ENCODE assay signal across 7 mouse cellular contexts in the genomic region with DNA sequence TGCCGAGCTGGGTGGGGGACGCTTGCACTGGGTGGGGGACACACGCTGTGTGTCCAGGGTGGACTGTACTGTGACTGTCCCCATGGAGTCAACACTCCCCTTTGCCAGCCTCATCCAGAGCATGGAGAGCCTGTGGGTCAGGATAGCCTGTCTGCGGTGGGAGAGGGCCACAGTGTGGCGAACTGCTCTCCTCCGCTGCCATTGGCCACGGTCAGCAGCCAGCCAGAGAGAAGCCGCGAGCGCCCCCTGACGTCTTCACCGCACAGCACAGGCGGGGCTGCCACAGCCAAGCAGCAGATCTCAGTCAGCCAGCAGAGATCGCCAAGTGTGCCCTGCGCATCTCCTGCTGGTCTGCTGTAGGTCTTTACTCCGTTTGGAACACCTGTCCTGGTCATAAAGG. TPM values are rescaled to one million over a fixed set of nuclear protein-coding genes. Genes with fewer than 3 reads are reported as not detected.
DNase-seq lines count a peak whose midpoint lies in the region; ATAC-seq and TF ChIP-seq lines count a peak whose summit lies in the region.

No protein-coding gene starts in this region.

- H3K4me3 ChIP-seq in embryonic facial prominence, embryonic 13.5 days, result 0 out of 2 replicates have a peak overlapping the region, but pooled peaks have one; percentile 16
- H3K4me3 ChIP-seq in heart, adult 2 months, result no peak overlapping the region
- peak overlapping the region; percentile 8; the same call in 1 of the 2 replicates for H3K4me3 ChIP-seq in kidney, adult 2 months (ENCODE audit: insufficient read depth, low read depth, low read length)
- peak overlapping the region; percentile 23; the same call in 1 of the 2 replicates for H3K4me3 ChIP-seq in limb, embryonic 10.5 days
- no peak overlapping the region for H3K4me3 ChIP-seq in midbrain, embryonic 12.5 days

- peak; percentile 68; the same call in 1 of the 2 replicates for TF ChIP-seq POLR2A in heart, adult 2 months (IDR thresholded peaks at IDR 0.05; ENCODE audit: insufficient read depth, low read depth, low read length)
- TF ChIP-seq POLR2A in kidney, adult 2 months (IDR thresholded peaks at IDR 0.05; ENCODE audit: low read depth, low read length), result peak; percentile 29

- H3K4me1 ChIP-seq in embryonic facial prominence, embryonic 13.5 days, result peaks cover 15% of the 10 kb centered on the region
- H3K4me1 ChIP-seq in heart, adult 2 months (ENCODE audit: control insufficient read depth, insufficient read depth, low read length), result peaks cover 5% of the 10 kb centered on the region
- H3K4me1 ChIP-seq in kidney, adult 2 months (ENCODE audit: control insufficient read depth, insufficient read depth, low read length), result peaks cover 24% of the 10 kb centered on the region
- peaks cover 51% of the 10 kb centered on the region for H3K4me1 ChIP-seq in limb, embryonic 10.5 days
- H3K4me1 ChIP-seq in midbrain, embryonic 12.5 days, result peaks cover 16% of the 10 kb centered on the region

- intact Hi-C loops in heart, adult 2 months (cut with DNase I), result loop anchor here (1.0 to 5.0 kb wide), 4 partner anchors 94 to 312 kb away; no protein-coding TSS in a partner anchor

- no peak overlapping the region for H3K27ac ChIP-seq in embryonic facial prominence, embryonic 13.5 days
- peak overlapping the region; percentile 91 for H3K27ac ChIP-seq in heart, adult 2 months
- peak overlapping the region; percentile 95 for H3K27ac ChIP-seq in kidney, adult 2 months (ENCODE audit: insufficient read depth, low read depth, low read length)
- H3K27ac ChIP-seq in limb, embryonic 10.5 days, result peak overlapping the region; percentile 75
- no peak overlapping the region for H3K27ac ChIP-seq in midbrain, embryonic 12.5 days (replicated peaks)

- H3K36me3 ChIP-seq in embryonic facial prominence, embryonic 13.5 days, result no peaks in the 10 kb centered on the region
- no peaks in the 10 kb centered on the region for H3K36me3 ChIP-seq in heart, adult 2 months (ENCODE audit: control insufficient read depth, insufficient read depth, low read length)
- H3K36me3 ChIP-seq in kidney, adult 2 months (ENCODE audit: control insufficient read depth, insufficient read depth, low read length), result no peaks in the 10 kb centered on the region
- H3K36me3 ChIP-seq in limb, embryonic 10.5 days, result no peaks in the 10 kb centered on the region
- no peaks in the 10 kb centered on the region for H3K36me3 ChIP-seq in midbrain, embryonic 12.5 days

- H3K79me2 ChIP-seq in heart, adult 2 months (replicated peaks; ENCODE audit: control insufficient read depth, insufficient read depth, low read length), result no peaks in the 10 kb centered on the region

- ATAC-seq in embryonic facial prominence, embryonic 13.5 days (ENCODE audit: insufficient number of reproducible peaks, insufficient read depth, low FRiP score, low TSS enrichment, low read depth), result peak; percentile 70; the same call in 1 of the 2 replicates
- peak; percentile 90 for ATAC-seq in midbrain, embryonic 12.5 days (ENCODE audit: low FRiP score, low read depth)

- TF ChIP-seq EP300 in heart, adult 2 months (IDR thresholded peaks at IDR 0.05; ENCODE audit: insufficient read depth, low read depth, low read length), result peak; percentile 89

- TF ChIP-seq CTCF in heart, adult 2 months (IDR thresholded peaks at IDR 0.05), result peak; percentile 94
- peak; percentile 93 for TF ChIP-seq CTCF in kidney, adult 2 months (conservative IDR thresholded peaks at IDR 0.05; ENCODE audit: insufficient read depth, insufficient read length, low read depth, low read length)

- no peaks in the 10 kb centered on the region for H3K9me3 ChIP-seq in embryonic facial prominence, embryonic 13.5 days
- H3K9me3 ChIP-seq in limb, embryonic 10.5 days (replicated peaks), result no peaks in the 10 kb centered on the region
- H3K9me3 ChIP-seq in midbrain, embryonic 12.5 days, result no peaks in the 10 kb centered on the region

- H3K27me3 ChIP-seq in embryonic facial prominence, embryonic 13.5 days, result peaks cover 6% of the 10 kb centered on the region; the same call in 1 of the 2 replicates
- no peaks in the 10 kb centered on the region for H3K27me3 ChIP-seq in heart, adult 2 months (ENCODE audit: control insufficient read depth, insufficient read depth, low read length)
- H3K27me3 ChIP-seq in kidney, adult 2 months (replicated peaks; ENCODE audit: control insufficient read depth, insufficient read depth, low read length), result no peaks in the 10 kb centered on the region
- H3K27me3 ChIP-seq in limb, embryonic 10.5 days (ENCODE audit: low read depth, poor library complexity, severe bottlenecking), result no peaks in the 10 kb centered on the region
- H3K27me3 ChIP-seq in midbrain, embryonic 12.5 days, result peaks cover 23% of the 10 kb centered on the region; the same call in 1 of the 2 replicates

- peak; percentile 96 for DNase-seq in adrenal gland, postnatal 14 days
- DNase-seq in heart, adult 2 months, result peak; percentile 89 to 92
- peak; percentile 95 for DNase-seq in kidney, adult 2 months
- peak; percentile 93 for DNase-seq in limb, embryonic 10.5 days (ENCODE audit: low spot score)
- DNase-seq in spleen, adult 12 weeks (ENCODE audit: low spot score), result peak; percentile 26

- WGBS in embryonic facial prominence, embryonic 13.5 days, result 10% methylated on average over 16 of the region's 16 CpGs
- WGBS in heart, adult 2 months, result 2% methylated on average over 16 of the region's 16 CpGs
- 7% methylated on average over 16 of the region's 16 CpGs for WGBS in kidney, adult 2 months
- WGBS in limb, embryonic 10.5 days, result 7% methylated on average over 16 of the region's 16 CpGs
- WGBS in midbrain, embryonic 12.5 days, result 10% methylated on average over 16 of the region's 16 CpGs

- peak overlapping the region; percentile 55; the same call in 1 of the 2 replicates for H3K9ac ChIP-seq in embryonic facial prominence, embryonic 13.5 days
- peak overlapping the region; percentile 28 for H3K9ac ChIP-seq in heart, adult 2 months (ENCODE audit: low read depth, low read length)
- no peak overlapping the region for H3K9ac ChIP-seq in midbrain, embryonic 12.5 days (replicated peaks)

- H3K4me2 ChIP-seq in embryonic facial prominence, embryonic 13.5 days, result peak overlapping the region; percentile 44
- H3K4me2 ChIP-seq in midbrain, embryonic 12.5 days (replicated peaks), result peak overlapping the region; percentile 18; the same call in 1 of the 2 replicates

RNA-seq across cellular contexts. Expression of a gene that starts 42.6 kb away (rescaled TPM):
- total RNA-seq in adrenal gland, postnatal 14 days (2021), result 0.11 and 0.41 TPM in 2 replicates
- 1.7 and 2.0 TPM in 2 replicates for polyA plus RNA-seq in embryonic facial prominence, embryonic 13.5 days (2015; fragmentation: Nextera tagmentation; extraction: Ambion mirVana)
- total RNA-seq in heart, adult 2 months (2021), result not detected
- polyA plus RNA-seq in heart, adult 2 months (2012; rRNA removed), result 0.16 TPM in 1 of 2 replicates, not detected in the other
- polyA plus RNA-seq in kidney, adult 2 months (2012; rRNA removed), result 1.8 TPM in 2 replicates
- 0.31 and 1.0 TPM in 2 replicates for polyA plus RNA-seq in limb, embryonic 10.5 days (2016; fragmentation: Nextera tagmentation; extraction: Ambion mirVana)
- polyA plus RNA-seq in midbrain, embryonic 12.5 days (2016; fragmentation: Nextera tagmentation; extraction: Ambion mirVana), result 0.32 and 0.48 TPM in 2 replicates

Comparison
In these comparisons a context has a peak if more than half of its experiments do, and no peak if none do; other contexts are left out.
1. DNase-seq: peak in every context shown above with its lines; median percentile 96 in adrenal gland, postnatal 14 days; 95 in kidney, adult 2 months; 93 in limb, embryonic 10.5 days; 90 in heart, adult 2 months; 26 in spleen, adult 12 weeks.
2. H3K27ac ChIP-seq: peak in heart, adult 2 months (single experiment), kidney, adult 2 months (single experiment) and limb, embryonic 10.5 days (single experiment); none in embryonic facial prominence, embryonic 13.5 days (single experiment) and midbrain, embryonic 12.5 days (single experiment).
3. H3K4me3 ChIP-seq: peak in embryonic facial prominence, embryonic 13.5 days (single experiment), kidney, adult 2 months (single experiment) and limb, embryonic 10.5 days (single experiment); none in heart, adult 2 months (single experiment) and midbrain, embryonic 12.5 days (single experiment).